Mouse (Mus musculus) layer of hippocampus, adult 2 months (tissue): Measurements from ENCODE around the gene Dpy19l1. TPM values are rescaled to one million over a fixed set of nuclear protein-coding genes. Genes with fewer than 3 reads are reported as not detected.

Experiments used
- DNase-seq, 2 experiments: peaks; one replicate each; pipeline ENCODE4 v3.0.0; 2022; ENCODE audit warnings: low spot score in 2 of 2
- H3K27ac ChIP-seq: fragments of 200-600 bp; 2 replicates; pipeline ENCODE4 v1.8.1; 2022
- H3K4me3 ChIP-seq: fragments of 200-600 bp; 2 replicates; pipeline ENCODE4 v1.8.1; 2022; ENCODE audit warnings: mild to moderate bottlenecking
- CTCF ChIP-seq: fragments of 200-600 bp; conservative IDR thresholded peaks from 2 replicates; pipeline ENCODE4 v1.8.1; 2022; ENCODE audit warnings: antibody characterized with exemption, mild to moderate bottlenecking, moderate library complexity
- total RNA-seq, 2 experiments: library from RNA; stranded (reverse); gene quantifications; 2 replicates each; pipeline ENCODE4 v1.2.3; 2021

Dpy19l1 gene
- total RNA-seq, 2 experiments from 2014 or later, result 36.5 to 38.0 TPM

- Histone ChIP-seq H3K4me3 (no peak overlapping the region), H3K27ac (no peak overlapping the region)
- TF ChIP-seq CTCF, result no peak
- DNase-seq, result no peak
Observed at GRCm38 (mm10) chr9:24387230-24387629, 115.7 kb downstream of the Dpy19l1 start.

DNA sequence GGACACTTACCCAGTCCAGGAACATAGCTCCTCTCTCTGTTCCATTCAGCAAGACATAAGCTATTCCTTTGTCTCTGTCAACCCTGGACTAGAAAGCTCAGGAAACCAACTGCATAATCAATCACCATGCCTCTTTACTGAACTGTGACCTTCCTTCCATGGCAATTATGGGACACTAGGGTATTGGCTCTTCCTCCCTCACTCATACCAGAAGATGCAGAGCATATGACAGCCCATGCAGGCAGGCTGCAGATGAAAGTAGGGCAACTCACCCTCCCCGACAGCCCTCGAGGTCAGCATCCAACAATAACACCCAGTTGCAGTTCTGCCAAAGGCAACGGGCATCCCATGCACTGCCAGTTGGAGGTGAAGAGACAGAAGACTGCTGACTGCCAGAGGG is 123.6 kb downstream of the Dpy19l1 start:
- no peak overlapping the region for H3K4me3 ChIP-seq
- no peak for TF ChIP-seq CTCF
- DNase-seq, result no peak

DNA sequence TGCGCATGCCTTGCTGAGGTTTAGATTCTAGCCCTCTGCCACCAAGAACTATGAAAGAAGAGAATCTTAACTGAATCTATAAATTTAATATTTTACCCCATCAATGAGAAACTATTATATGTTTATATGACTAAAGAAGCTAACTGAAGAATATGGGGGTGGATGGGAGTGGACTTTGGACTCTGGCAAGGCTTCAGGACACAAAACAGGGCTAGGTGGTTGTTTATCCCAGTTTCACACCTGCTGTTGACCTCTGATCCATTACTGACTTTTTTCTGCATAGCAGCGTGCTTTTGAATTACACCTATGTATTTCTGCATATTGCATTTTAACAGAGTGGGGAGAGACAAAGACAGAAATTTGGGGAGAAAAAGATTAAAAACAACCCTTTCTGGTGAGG is 124.1 kb downstream of the Dpy19l1 start:
- no peak for DNase-seq
- Histone ChIP-seq H3K27ac (no peak overlapping the region), H3K4me3 (no peak overlapping the region)
- TF ChIP-seq CTCF, result no peak

More for the DNA sequence above, 123.6 kb downstream of the Dpy19l1 start:
- no peak overlapping the region for H3K27ac ChIP-seq

Other genes with a start within 250 kb of the Dpy19l1 start
- gene Cypt4, start 122.1 kb upstream of the Dpy19l1 start, total RNA-seq, result not detected
- gene Dpy19l2, start 193.2 kb upstream of the Dpy19l1 start, total RNA-seq, result under 1 TPM; 0.28 to 0.39 TPM